Mouse (Mus musculus): ENCODE measurements around the gene Cul7. TPM values are rescaled to one million over a fixed set of nuclear protein-coding genes. Genes with fewer than 3 reads are reported as not detected.

Cul7 gene
- polyA plus RNA-seq, 1 experiment = 30.2 TPM

DNA sequence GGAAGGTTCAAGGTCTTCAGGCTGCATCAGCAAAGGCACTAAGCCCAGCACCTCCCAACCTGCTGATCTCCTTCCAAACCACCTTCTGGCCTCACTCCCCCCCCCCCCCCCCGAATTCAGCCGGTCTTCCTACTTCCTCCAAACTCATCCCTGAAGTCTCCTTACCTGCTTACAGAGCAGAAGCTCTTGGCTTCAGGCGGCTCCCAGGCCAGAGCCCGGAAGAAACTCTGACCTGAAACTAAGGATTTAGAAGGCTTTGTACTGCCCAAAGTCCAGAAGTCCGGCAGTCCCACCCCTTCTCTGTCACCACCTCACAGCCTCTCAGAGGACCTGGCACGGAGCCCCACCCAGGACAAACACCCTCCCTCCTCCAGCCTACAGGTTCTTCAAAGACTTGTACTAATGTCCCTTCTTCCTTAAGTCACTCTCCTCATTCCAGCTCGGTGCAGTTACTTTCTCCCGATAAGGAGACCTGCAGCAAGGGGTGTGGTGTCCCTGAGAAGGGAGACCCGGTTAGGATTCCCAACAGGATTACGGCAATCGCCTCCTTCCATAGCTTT lies 5.1 kb upstream of the Cul7 start:
- TF ChIP-seq POLR2A (IDR thresholded peaks at IDR 0.05; ENCODE audit: low read depth, low read length) (peak; percentile 53), CTCF (conservative IDR thresholded peaks at IDR 0.05; ENCODE audit: insufficient read depth, insufficient read length, low read depth, low read length) (no peak)
- no peaks in the 10 kb centered on the region for H3K27me3 ChIP-seq (replicated peaks; ENCODE audit: control insufficient read depth, insufficient read depth, low read length)
- H3K36me3 ChIP-seq (ENCODE audit: control insufficient read depth, insufficient read depth, low read length) = peaks cover 3% of the 10 kb centered on the region
- H3K4me3 ChIP-seq (ENCODE audit: insufficient read depth, low read depth, low read length) = peak overlapping the region; percentile 78
- H3K4me1 ChIP-seq (ENCODE audit: control insufficient read depth, insufficient read depth, low read length) = peaks cover 9% of the 10 kb centered on the region; the same call in 1 of the 2 replicates
- 2% methylated on average over 11 of the region's 11 CpGs for WGBS
- peak overlapping the region; percentile 94 for H3K27ac ChIP-seq (ENCODE audit: insufficient read depth, low read depth, low read length)
- peak; percentile 96 for DNase-seq

DNA sequence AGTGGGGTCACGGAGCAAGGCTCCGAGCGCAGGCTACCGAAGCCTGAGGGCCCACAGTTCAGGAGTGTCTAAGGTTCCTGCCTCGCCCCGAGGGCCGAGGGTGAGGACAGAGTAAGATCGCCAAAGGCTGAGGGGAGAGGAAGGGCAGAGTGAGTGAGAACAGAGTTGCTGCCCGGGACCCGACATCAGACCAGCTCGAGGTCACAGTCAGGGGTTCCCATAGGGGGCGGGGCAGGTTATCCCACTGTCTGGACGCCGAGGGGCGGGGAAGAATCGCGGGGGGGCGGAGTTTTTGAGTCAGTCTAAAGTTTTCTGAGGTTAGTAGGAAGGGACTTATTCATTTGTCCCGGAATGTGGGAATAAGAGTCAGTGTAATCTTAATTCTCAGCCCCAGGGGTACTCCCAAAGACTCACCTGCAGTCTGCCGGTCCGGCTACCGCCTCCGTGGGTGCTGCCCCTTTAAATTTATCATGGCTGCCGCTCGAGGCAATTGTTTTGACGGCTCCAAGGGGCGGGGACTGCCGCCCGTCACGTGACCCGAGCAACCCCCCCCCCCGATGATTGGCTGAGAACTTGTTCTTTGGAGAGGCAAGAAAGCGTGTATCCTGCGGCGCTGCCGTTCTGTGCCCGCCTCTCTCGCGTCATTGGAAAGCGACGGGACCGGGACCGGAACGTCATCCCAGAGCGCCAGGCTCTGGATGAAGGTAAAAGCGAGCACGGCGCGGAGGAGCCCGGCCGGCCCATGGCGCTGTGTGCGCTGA lies 4.4 kb upstream of the Cul7 start, which contains the start of the genes Klc4 and Mrpl2:
Klc4 (minus strand) TSS at position 462 of the 761 bp plus-strand sequence.
Mrpl2 (plus strand) TSS at position 669 of the 761 bp plus-strand sequence.
- H3K27me3 ChIP-seq (replicated peaks; ENCODE audit: control insufficient read depth, insufficient read depth, low read length) = no peaks in the 10 kb centered on the region
- H3K27ac ChIP-seq (ENCODE audit: insufficient read depth, low read depth, low read length) = peak within 1 kb of the TSS; percentile 94
- peaks cover 3% of the 10 kb centered on the region for H3K36me3 ChIP-seq (ENCODE audit: control insufficient read depth, insufficient read depth, low read length)
- peaks cover 9% of the 10 kb centered on the region; the same call in 1 of the 2 replicates for H3K4me1 ChIP-seq (ENCODE audit: control insufficient read depth, insufficient read depth, low read length)
- peak; percentile 56 for TF ChIP-seq POLR2A (IDR thresholded peaks at IDR 0.05; ENCODE audit: low read depth, low read length)
- TF ChIP-seq CTCF (conservative IDR thresholded peaks at IDR 0.05; ENCODE audit: insufficient read depth, insufficient read length, low read depth, low read length) = no peak
- peak; percentile 99 for DNase-seq
- peak within 1 kb of the TSS; percentile 94 for H3K4me3 ChIP-seq (ENCODE audit: insufficient read depth, low read depth, low read length)
- 1% methylated on average over 53 of the region's 53 CpGs for WGBS

DNA sequence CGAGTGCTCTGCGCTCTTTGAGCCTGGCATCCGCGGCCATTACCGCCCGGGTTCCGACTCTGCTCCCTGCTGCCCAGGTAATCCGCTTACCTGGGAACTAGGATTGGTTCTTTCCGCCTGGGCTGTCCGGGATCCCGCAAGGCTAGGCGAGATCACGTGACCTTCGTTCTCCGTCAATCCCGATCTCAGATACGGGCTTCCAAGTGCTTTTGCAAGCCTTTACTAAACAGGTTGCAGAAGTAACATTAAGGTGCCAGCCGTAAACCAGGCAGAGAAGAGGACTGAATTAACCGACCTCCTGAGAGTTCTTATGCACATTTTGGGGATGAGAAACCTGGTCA lies 3.8 kb upstream of the Cul7 start:
- TF ChIP-seq CTCF (conservative IDR thresholded peaks at IDR 0.05; ENCODE audit: insufficient read depth, insufficient read length, low read depth, low read length) (no peak), POLR2A (IDR thresholded peaks at IDR 0.05; ENCODE audit: low read depth, low read length) (no peak)
- Histone ChIP-seq H3K4me3 (ENCODE audit: insufficient read depth, low read depth, low read length) (peak overlapping the region; percentile 94), H3K36me3 (ENCODE audit: control insufficient read depth, insufficient read depth, low read length) (peaks cover 3% of the 10 kb centered on the region), H3K4me1 (ENCODE audit: control insufficient read depth, insufficient read depth, low read length) (peaks cover 11% of the 10 kb centered on the region), H3K27me3 (replicated peaks; ENCODE audit: control insufficient read depth, insufficient read depth, low read length) (no peaks in the 10 kb centered on the region), H3K27ac (ENCODE audit: insufficient read depth, low read depth, low read length) (peak overlapping the region; percentile 94)
- no peak for DNase-seq
- under 1% methylated on average over 19 of the region's 19 CpGs for WGBS

DNA sequence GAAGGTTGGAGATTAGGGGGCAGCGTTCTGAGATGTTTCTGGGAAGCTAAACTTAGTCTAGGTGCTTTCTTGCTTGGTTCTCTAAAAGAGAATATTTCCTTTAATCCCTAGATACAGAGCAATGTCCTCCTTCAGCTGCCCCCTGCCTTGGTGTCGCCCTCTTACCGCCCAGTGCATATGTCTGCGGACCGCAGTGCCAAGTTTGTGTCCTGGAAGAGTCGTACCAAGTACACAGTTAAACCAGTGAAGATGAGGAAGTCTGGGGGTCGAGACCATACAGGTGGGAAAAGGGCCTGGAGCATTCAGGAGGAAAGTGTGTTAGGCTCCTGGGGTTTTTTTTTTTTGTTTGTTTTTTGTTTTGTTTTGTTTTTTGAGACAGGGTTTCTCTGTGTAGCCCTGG lies 2.9 kb upstream of the Cul7 start:
- no peak overlapping the region for H3K27ac ChIP-seq (ENCODE audit: insufficient read depth, low read depth, low read length)
- no peak for DNase-seq
- TF ChIP-seq POLR2A (IDR thresholded peaks at IDR 0.05; ENCODE audit: low read depth, low read length) (no peak), CTCF (conservative IDR thresholded peaks at IDR 0.05; ENCODE audit: insufficient read depth, insufficient read length, low read depth, low read length) (no peak)
- H3K36me3 ChIP-seq (ENCODE audit: control insufficient read depth, insufficient read depth, low read length) = no peaks in the 10 kb centered on the region
- 91% methylated on average over 7 of the region's 7 CpGs for WGBS
- H3K27me3 ChIP-seq (replicated peaks; ENCODE audit: control insufficient read depth, insufficient read depth, low read length) = no peaks in the 10 kb centered on the region
- H3K4me1 ChIP-seq (ENCODE audit: control insufficient read depth, insufficient read depth, low read length) = peaks cover 11% of the 10 kb centered on the region
- no peak overlapping the region for H3K4me3 ChIP-seq (ENCODE audit: insufficient read depth, low read depth, low read length)

DNA sequence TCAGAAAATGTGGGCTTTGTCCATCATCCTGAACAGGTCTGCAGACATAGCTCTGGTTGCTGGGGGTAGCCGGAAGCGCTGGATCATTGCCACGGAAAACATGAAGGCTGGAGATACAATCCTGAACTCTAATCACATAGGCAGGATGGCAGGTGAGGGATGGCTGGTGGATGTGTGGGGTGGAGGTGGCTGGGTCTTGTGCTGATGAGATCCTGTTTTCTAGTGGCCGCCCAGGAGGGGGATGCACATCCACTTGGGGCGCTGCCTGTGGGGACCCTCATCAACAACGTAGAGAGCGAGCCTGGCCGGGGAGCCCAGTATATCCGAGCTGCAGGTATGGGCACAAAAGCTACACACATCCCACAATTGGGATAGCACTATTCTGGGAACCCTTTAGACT lies 1.7 kb upstream of the Cul7 start:
- WGBS = 88% methylated on average over 9 of the region's 9 CpGs
- no peak for DNase-seq

DNA sequence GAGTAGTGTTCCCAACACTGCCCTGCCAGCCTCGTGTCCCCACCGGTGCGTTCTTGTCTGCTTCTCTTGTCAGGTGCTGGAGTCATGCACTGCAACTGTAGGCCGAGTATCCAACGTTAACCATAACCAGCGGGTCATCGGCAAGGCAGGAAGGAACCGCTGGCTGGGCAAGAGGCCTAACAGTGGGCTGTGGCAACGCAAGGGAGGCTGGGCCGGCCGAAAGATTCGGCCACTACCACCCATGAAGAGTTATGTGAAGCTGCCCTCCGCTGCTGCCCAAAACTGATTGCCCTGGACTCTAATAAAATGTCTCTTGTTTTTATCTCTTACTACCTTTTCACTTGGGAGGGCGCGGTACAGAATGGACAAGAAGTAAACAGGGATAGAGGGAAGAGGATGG lies 326 bp upstream of the Cul7 start:
- peak overlapping the region; percentile 72 for H3K27ac ChIP-seq (ENCODE audit: insufficient read depth, low read depth, low read length)
- H3K4me1 ChIP-seq (ENCODE audit: control insufficient read depth, insufficient read depth, low read length) = peaks cover 2% of the 10 kb centered on the region
- no peaks in the 10 kb centered on the region for H3K27me3 ChIP-seq (replicated peaks; ENCODE audit: control insufficient read depth, insufficient read depth, low read length)
- 15% methylated on average over 15 of the region's 15 CpGs for WGBS
- no peak for TF ChIP-seq POLR2A (IDR thresholded peaks at IDR 0.05; ENCODE audit: low read depth, low read length)
- no peak for TF ChIP-seq CTCF (conservative IDR thresholded peaks at IDR 0.05; ENCODE audit: insufficient read depth, insufficient read length, low read depth, low read length)
- H3K4me3 ChIP-seq (ENCODE audit: insufficient read depth, low read depth, low read length) = peak overlapping the region; percentile 42
- no peaks in the 10 kb centered on the region for H3K36me3 ChIP-seq (ENCODE audit: control insufficient read depth, insufficient read depth, low read length)
- DNase-seq = no peak

More for the DNA sequence above, 1.7 kb upstream of the Cul7 start:
- Histone ChIP-seq H3K4me1 (ENCODE audit: control insufficient read depth, insufficient read depth, low read length) (peaks cover 8% of the 10 kb centered on the region), H3K36me3 (ENCODE audit: control insufficient read depth, insufficient read depth, low read length) (no peaks in the 10 kb centered on the region), H3K27ac (ENCODE audit: insufficient read depth, low read depth, low read length) (no peak overlapping the region), H3K27me3 (replicated peaks; ENCODE audit: control insufficient read depth, insufficient read depth, low read length) (no peaks in the 10 kb centered on the region), H3K4me3 (ENCODE audit: insufficient read depth, low read depth, low read length) (no peak overlapping the region)
- TF ChIP-seq POLR2A (IDR thresholded peaks at IDR 0.05; ENCODE audit: low read depth, low read length) (no peak), CTCF (conservative IDR thresholded peaks at IDR 0.05; ENCODE audit: insufficient read depth, insufficient read length, low read depth, low read length) (no peak)

DNA sequence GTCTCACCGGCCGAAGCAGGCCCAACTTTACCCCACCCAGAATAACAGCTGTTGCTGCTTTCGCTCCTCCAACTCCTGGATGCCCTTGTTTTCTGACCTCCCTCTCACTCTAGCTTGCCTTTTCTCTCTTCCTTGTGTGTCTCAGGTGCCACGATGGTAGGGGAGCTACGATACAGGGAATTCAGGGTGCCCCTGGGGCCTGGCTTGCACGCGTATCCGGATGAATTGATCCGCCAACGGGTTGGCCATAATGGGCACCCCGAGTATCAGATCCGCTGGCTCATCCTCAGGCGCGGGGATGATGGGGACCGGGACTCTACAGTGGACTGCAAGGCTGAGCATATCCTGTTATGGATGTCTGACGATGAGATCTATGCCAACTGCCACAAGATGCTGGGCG lies 1.2 kb downstream of the Cul7 start:
- H3K36me3 ChIP-seq (ENCODE audit: control insufficient read depth, insufficient read depth, low read length) = no peaks in the 10 kb centered on the region
- no peak for DNase-seq
- 55% methylated on average over 17 of the region's 17 CpGs for WGBS
- no peaks in the 10 kb centered on the region for H3K27me3 ChIP-seq (replicated peaks; ENCODE audit: control insufficient read depth, insufficient read depth, low read length)
- peak overlapping the region; percentile 42 for H3K4me3 ChIP-seq (ENCODE audit: insufficient read depth, low read depth, low read length)
- H3K27ac ChIP-seq (ENCODE audit: insufficient read depth, low read depth, low read length) = peak overlapping the region; percentile 13; the same call in 1 of the 2 replicates
- H3K4me1 ChIP-seq (ENCODE audit: control insufficient read depth, insufficient read depth, low read length) = peaks cover 2% of the 10 kb centered on the region
- no peak for TF ChIP-seq CTCF (conservative IDR thresholded peaks at IDR 0.05; ENCODE audit: insufficient read depth, insufficient read length, low read depth, low read length)
- no peak for TF ChIP-seq POLR2A (IDR thresholded peaks at IDR 0.05; ENCODE audit: low read depth, low read length)

Data from kidney, adult 2 months (tissue).